Comparison of ENCODE assay signal across 7 mouse cellular contexts in the genomic region with DNA sequence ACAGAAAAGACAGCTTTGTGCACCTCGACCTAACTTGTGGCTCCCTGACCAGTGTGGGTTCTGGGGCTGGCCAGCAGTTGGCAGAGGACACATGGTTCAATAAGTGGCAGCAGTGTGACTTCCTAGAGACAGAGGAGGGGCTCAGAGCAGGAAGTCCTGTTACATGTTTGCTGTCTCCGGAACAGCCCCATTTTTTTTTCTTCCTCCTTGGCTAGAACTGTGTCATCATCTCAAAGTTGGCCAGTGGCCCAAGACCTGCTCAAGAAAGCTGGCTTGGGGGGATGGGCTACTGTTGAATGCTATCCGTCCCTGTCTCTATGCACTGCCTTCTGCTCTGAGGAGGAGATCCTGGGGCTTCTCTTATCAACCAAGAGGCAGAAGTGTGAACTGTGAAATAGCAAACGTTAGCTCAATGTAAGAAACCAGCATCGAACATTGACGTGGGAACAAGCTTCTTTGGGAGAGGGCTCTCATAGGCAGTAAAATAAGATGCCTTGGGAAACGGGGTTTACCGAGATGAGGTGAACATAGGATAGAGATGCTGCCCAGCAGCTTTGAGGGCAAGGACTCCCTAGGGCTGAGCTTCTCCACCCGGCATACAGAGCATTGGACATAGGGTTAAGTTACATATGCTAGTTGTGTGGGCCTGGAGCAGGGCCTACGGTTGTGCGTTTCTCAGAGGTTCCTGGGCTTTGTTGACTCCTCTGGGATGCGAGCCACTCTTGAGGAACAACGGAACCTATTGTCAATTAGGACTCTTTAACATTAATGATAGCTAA. TPM values are rescaled to one million over a fixed set of nuclear protein-coding genes. Genes with fewer than 3 reads are reported as not detected.
DNase-seq lines count a peak whose midpoint lies in the region; ATAC-seq and TF ChIP-seq lines count a peak whose summit lies in the region.

No protein-coding gene starts in this region.

- no peaks in the 10 kb centered on the region for H3K9me3 ChIP-seq in kidney, embryonic 14.5 days (ENCODE audit: control insufficient read depth, low read length)
- H3K9me3 ChIP-seq in intestine, embryonic 15.5 days = no peaks in the 10 kb centered on the region
- H3K9me3 ChIP-seq in lung, postnatal 0 days (ENCODE audit: low read length) = no peaks in the 10 kb centered on the region

- H3K27ac ChIP-seq in kidney, embryonic 14.5 days (ENCODE audit: low read depth, low read length) = no peak overlapping the region
- no peak overlapping the region for H3K27ac ChIP-seq in intestine, embryonic 15.5 days
- no peak overlapping the region for H3K27ac ChIP-seq in lung, postnatal 0 days (ENCODE audit: low read length)

- H3K4me1 ChIP-seq in kidney, embryonic 14.5 days (ENCODE audit: control insufficient read depth, insufficient read depth, low read length) = no peaks in the 10 kb centered on the region
- peaks cover 4% of the 10 kb centered on the region for H3K4me1 ChIP-seq in intestine, embryonic 15.5 days (replicated peaks)
- H3K4me1 ChIP-seq in lung, postnatal 0 days (ENCODE audit: insufficient read depth, low read depth, low read length) = peaks cover 5% of the 10 kb centered on the region; the same call in 1 of the 2 replicates

- no peak for TF ChIP-seq POLR2A in brain, embryonic 14.5 days (IDR thresholded peaks at IDR 0.05; ENCODE audit: borderline replicate concordance, extremely low read depth, insufficient read depth, insufficient read length, poor library complexity, severe bottlenecking)

- H3K36me3 ChIP-seq in kidney, embryonic 14.5 days (ENCODE audit: control insufficient read depth, insufficient read depth, low read length) = no peaks in the 10 kb centered on the region
- no peaks in the 10 kb centered on the region for H3K36me3 ChIP-seq in intestine, embryonic 15.5 days
- H3K36me3 ChIP-seq in lung, postnatal 0 days (ENCODE audit: insufficient read depth, low read length) = no peaks in the 10 kb centered on the region

- no peak overlapping the region for H3K4me2 ChIP-seq in kidney, embryonic 14.5 days (replicated peaks; ENCODE audit: low read depth, low read length)
- H3K4me2 ChIP-seq in intestine, embryonic 15.5 days (replicated peaks) = no peak overlapping the region
- H3K4me2 ChIP-seq in lung, postnatal 0 days (replicated peaks; ENCODE audit: low read depth, low read length) = no peak overlapping the region

- no peak for TF ChIP-seq CTCF in brain, embryonic 14.5 days (IDR thresholded peaks at IDR 0.05; ENCODE audit: borderline replicate concordance, extremely low read depth, insufficient read depth, insufficient read length)
- no peak for TF ChIP-seq CTCF in lung, postnatal 0 days (IDR thresholded peaks at IDR 0.05)

- peak; percentile 14; the same call in 1 of the 2 replicates for TF ChIP-seq EP300 in lung, postnatal 0 days (IDR thresholded peaks at IDR 0.05)

- no peak for ATAC-seq in kidney, embryonic 14.5 days (ENCODE audit: low FRiP score, low TSS enrichment)
- ATAC-seq in intestine, embryonic 15.5 days = 0 out of 2 replicates have a peak, but pooled peaks have one; percentile 23
- ATAC-seq in lung, postnatal 0 days = peak; percentile 77

- DNase-seq in kidney, adult 11 months = peak; percentile 11
- DNase-seq in brain, embryonic 14.5 days (ENCODE audit: low read depth) = peak; percentile 58
- DNase-seq in lung, postnatal 0 days (ENCODE audit: low spot score) = peak; percentile 77
- no peak for DNase-seq in left cerebral cortex, postnatal 36 days (ENCODE audit: low spot score in 2 of 2)
- DNase-seq in frontal cortex, postnatal 14 days (ENCODE audit: low spot score in 2 of 2) = no peak

- WGBS in kidney, embryonic 14.5 days = 74% methylated on average over 13 of the region's 13 CpGs
- WGBS in intestine, embryonic 15.5 days = 59% methylated on average over 13 of the region's 13 CpGs
- 40% methylated on average over 13 of the region's 13 CpGs for WGBS in lung, postnatal 0 days

- no peaks in the 10 kb centered on the region for H3K27me3 ChIP-seq in kidney, embryonic 14.5 days (ENCODE audit: control insufficient read depth, insufficient read depth, low read length)
- H3K27me3 ChIP-seq in intestine, embryonic 15.5 days (replicated peaks) = no peaks in the 10 kb centered on the region
- no peaks in the 10 kb centered on the region for H3K27me3 ChIP-seq in lung, postnatal 0 days (replicated peaks; ENCODE audit: insufficient read depth, low read length)

- H3K9ac ChIP-seq in kidney, embryonic 14.5 days (ENCODE audit: low read depth, low read length) = no peak overlapping the region
- no peak overlapping the region for H3K9ac ChIP-seq in intestine, embryonic 15.5 days
- H3K9ac ChIP-seq in lung, postnatal 0 days (replicated peaks; ENCODE audit: low read depth) = no peak overlapping the region

- intact Hi-C loops in left cerebral cortex, postnatal 36 days (cut with DNase I) = no loop called here

- no peak overlapping the region for H3K4me3 ChIP-seq in kidney, embryonic 14.5 days (ENCODE audit: low read length)
- no peak overlapping the region for H3K4me3 ChIP-seq in intestine, embryonic 15.5 days (replicated peaks)
- H3K4me3 ChIP-seq in lung, postnatal 0 days (ENCODE audit: low read depth, low read length) = no peak overlapping the region

RNA-seq across cellular contexts. Expression of gene Nr4a3, which starts 31.9 kb away (rescaled TPM):
- 0.04 and 0.08 TPM in 2 replicates for polyA plus RNA-seq in kidney, embryonic 14.5 days (2014; fragmentation: Nextera tagmentation; extraction: Ambion mirVana)
- 5.7 and 6.5 TPM in 2 replicates for polyA plus RNA-seq in brain, embryonic 14.5 days (2012; rRNA removed)
- 0.19 and 0.23 TPM in 2 replicates for polyA plus RNA-seq in intestine, embryonic 15.5 days (2015; fragmentation: Nextera tagmentation; extraction: Ambion mirVana)
- 0.14 and 0.15 TPM in 2 replicates for polyA plus RNA-seq in lung, postnatal 0 days (2015; fragmentation: Nextera tagmentation; extraction: Ambion mirVana)
- total RNA-seq in left cerebral cortex, postnatal 36 days (2021) = 10 to 100 TPM; 21.5 to 25.1 TPM

RNA-seq across cellular contexts. Expression of gene Stx17, which starts 47.8 kb away (rescaled TPM):
- 19.1 and 26.7 TPM in 2 replicates for polyA plus RNA-seq in kidney, embryonic 14.5 days (2014; fragmentation: Nextera tagmentation; extraction: Ambion mirVana)
- polyA plus RNA-seq in brain, embryonic 14.5 days (2012; rRNA removed) = 10.2 and 11.5 TPM in 2 replicates
- polyA plus RNA-seq in intestine, embryonic 15.5 days (2015; fragmentation: Nextera tagmentation; extraction: Ambion mirVana) = 25.6 and 27.1 TPM in 2 replicates
- polyA plus RNA-seq in lung, postnatal 0 days (2015; fragmentation: Nextera tagmentation; extraction: Ambion mirVana) = 30.4 and 34.4 TPM in 2 replicates
- 10 to 100 TPM; 21.7 to 23.8 TPM for total RNA-seq in left cerebral cortex, postnatal 36 days (2021)

Comparison
In these comparisons a context has a peak if more than half of its experiments do, and no peak if none do; other contexts are left out.
1. DNase-seq: peak in kidney, adult 11 months (single experiment), brain, embryonic 14.5 days (single experiment) and lung, postnatal 0 days (single experiment); none in left cerebral cortex, postnatal 36 days (0 of 2) and frontal cortex, postnatal 14 days (0 of 2).